Mouse (Mus musculus) megakaryocyte-erythroid progenitor cell, adult 5 weeks (primary cell): ENCODE data around the gene Trim43a. TPM values are rescaled to one million over a fixed set of nuclear protein-coding genes. Genes with fewer than 3 reads are reported as not detected.

ENCODE experiments used
- polyA plus RNA-seq: library from polyadenylated mRNA; stranded (reverse); fragments of >175 nt; gene quantifications from 2 replicates; pipeline ENCODE4 v1.2.3, GENCODE M21; 2012

Gene Trim43a
- not detected in 2 replicates for polyA plus RNA-seq

DNA sequence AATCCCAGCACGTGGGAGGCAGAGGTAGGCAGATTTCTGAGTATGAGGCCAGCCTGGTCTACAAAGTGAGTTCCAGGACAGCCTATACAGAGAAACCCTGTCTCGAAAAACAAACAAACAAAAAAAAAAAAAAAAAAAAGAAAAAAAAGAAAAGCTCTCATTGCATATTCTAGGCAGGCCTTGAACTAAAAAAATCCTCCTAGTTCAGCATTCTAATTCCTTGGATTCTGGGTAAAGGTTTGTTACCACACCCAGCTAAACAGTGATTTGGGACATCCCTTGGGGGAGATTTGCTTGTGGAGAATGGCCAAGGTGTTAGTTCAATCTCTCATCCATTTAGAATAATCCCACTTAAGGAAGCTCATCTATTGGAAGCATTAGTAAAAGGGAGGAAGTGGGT lies at the start of gene Trim43a:
Gene Trim43a (plus strand): TSS at position 301 of the 400 bp plus-strand sequence.

DNA sequence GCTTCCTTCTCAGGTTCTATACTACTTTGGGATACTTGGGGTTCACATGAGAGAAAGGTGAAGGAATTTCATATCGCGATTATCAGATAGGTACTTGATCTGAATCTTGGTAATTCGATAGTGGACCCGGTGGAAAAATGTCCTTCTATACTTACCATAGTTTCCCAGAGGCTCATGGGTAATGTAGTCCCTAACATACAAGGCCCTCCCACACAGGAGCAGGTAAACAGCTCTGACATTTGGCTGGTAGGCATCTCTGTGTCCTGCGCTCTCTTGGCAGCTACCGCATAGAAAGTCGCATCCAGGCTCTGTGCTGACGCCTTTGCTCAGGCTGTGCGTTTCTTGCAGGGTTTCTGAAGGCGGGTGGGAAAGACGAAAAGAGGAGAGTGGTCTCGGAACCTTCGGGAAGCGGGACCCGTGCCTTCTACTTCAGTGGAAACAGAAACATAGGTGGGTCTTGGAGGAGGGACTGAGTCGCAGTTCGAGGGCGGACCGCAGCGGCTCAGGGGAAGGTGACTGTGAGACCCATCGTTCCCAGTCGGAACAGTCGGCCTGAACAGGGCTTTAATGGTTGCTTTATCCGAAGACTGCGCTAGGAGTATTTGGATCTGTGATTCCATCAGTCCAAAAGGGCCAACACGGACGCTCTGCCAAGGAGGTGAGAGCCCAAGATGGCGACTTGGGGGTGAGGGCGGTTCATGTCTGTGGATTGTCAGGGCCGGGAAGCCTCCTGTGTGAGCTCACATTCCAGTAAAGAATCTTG lies 32.7 kb upstream of the Trim43a start, which contains the start of gene Zfp949:
Gene Zfp949 (plus strand): TSS at position 170 of the 763 bp plus-strand sequence.

Other genes starting within 250 kb of the Trim43a start
- 3.4 and 4.3 TPM in 2 replicates for gene Snx14, start 141.9 kb upstream of the Trim43a start, polyA plus RNA-seq
- gene Gm20537, start 124.3 kb upstream of the Trim43a start, polyA plus RNA-seq = 5.9 and 24.7 TPM in 2 replicates
- 109 and 140 TPM in 2 replicates for gene Syncrip, start 98.3 kb upstream of the Trim43a start, polyA plus RNA-seq
- 0.69 and 0.73 TPM in 2 replicates for gene Zfp949, start 32.9 kb upstream of the Trim43a start, polyA plus RNA-seq
- 5.7 and 9.3 TPM in 2 replicates for gene Mthfsl, start 139.4 kb downstream of the Trim43a start, polyA plus RNA-seq
- not detected in 2 replicates for gene Bcl2a1d, start 151.0 kb downstream of the Trim43a start, polyA plus RNA-seq